Mouse (Mus musculus) C2C12 (cell line): Measurements from ENCODE around the gene Iqck.

Experiments
- CTCF ChIP-seq: IDR thresholded peaks from one replicate; pipeline ENCODE4 v1.5.1; 2011; ENCODE audit not compliant: control insufficient read depth, insufficient read depth, insufficient read length
- FOSL1 ChIP-seq: IDR thresholded peaks from one replicate; pipeline ENCODE4 v1.8.0; 2011; ENCODE audit warnings: mild to moderate bottlenecking, low read length; ENCODE audit not compliant: poor library complexity, insufficient read depth, severe bottlenecking
- MAX ChIP-seq: IDR thresholded peaks from one replicate; pipeline ENCODE4 v1.6.1; 2011; ENCODE audit warnings: mild to moderate bottlenecking, control low read depth
- MYOD1 ChIP-seq: IDR thresholded peaks from one replicate; pipeline ENCODE4 v1.6.1; 2011; ENCODE audit warnings: low read depth; ENCODE audit not compliant: control insufficient read depth, insufficient read length
- MYOG ChIP-seq: IDR thresholded peaks from one replicate; pipeline ENCODE4 v1.6.1; 2011; ENCODE audit not compliant: control insufficient read depth, insufficient read length; ENCODE audit errors: extremely low read depth
- USF1 ChIP-seq: IDR thresholded peaks from one replicate; pipeline ENCODE4 v1.6.1; 2011; ENCODE audit warnings: low read depth, mild to moderate bottlenecking, control low read depth, moderate library complexity

DNA sequence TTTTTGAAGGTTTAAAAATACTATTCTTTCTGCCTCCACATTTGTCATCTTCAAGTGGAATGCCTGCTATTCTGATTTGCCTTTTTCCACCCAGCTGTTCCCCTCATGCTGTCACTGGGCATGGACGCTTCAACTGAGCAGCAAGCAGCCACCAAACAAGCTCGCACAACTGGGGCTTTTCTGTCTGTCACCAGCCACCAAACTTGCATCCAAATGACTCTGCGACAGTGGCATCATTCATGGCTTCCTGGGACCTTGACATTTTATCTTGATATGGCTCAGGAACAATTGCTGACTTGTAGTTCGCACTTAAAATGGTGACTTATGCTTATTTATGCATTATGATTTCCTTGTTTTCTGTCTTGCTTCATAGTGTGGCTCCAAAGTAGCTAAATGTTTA lies 29.4 kb downstream of the Iqck start:
- TF ChIP-seq CTCF, result no peak
- no peak for TF ChIP-seq MAX
- TF ChIP-seq MYOD1, result no peak
- no peak for TF ChIP-seq USF1
- no peak for TF ChIP-seq FOSL1
- no peak for TF ChIP-seq MYOG
